Mouse (Mus musculus) liver, embryonic 15.5 days (tissue): ENCODE data around the gene Dusp5. TPM values are rescaled to one million over a fixed set of nuclear protein-coding genes. Genes with fewer than 3 reads are reported as not detected.

Experiments used
- ATAC-seq: fragments of 200-750 bp; cut with Nextera tagmentation; 2 replicates; pipeline ENCODE4 v1.8.0; 2017; ENCODE audit warnings: moderate number of reproducible peaks, mild to moderate bottlenecking, moderate library complexity; ENCODE audit not compliant: insufficient read depth
- H3K27ac ChIP-seq: fragments of 300-500 bp; sonication (generic); replicated peaks from 2 replicates; pipeline ENCODE4 v1.5.1; 2015; ENCODE audit warnings: mild to moderate bottlenecking, inconsistent platforms
- H3K27me3 ChIP-seq: fragments of 300-500 bp; sonication (generic); 2 replicates; pipeline ENCODE4 v1.6.1; 2015; ENCODE audit warnings: mild to moderate bottlenecking, inconsistent platforms
- H3K36me3 ChIP-seq: fragments of 300-500 bp; sonication (generic); replicated peaks from 2 replicates; pipeline ENCODE4 v1.6.1; 2015; ENCODE audit warnings: moderate library complexity, mild to moderate bottlenecking, inconsistent platforms
- H3K4me1 ChIP-seq: fragments of 300-500 bp; sonication (generic); replicated peaks from 2 replicates; pipeline ENCODE4 v1.6.1; 2015; ENCODE audit warnings: inconsistent platforms
- H3K4me2 ChIP-seq: fragments of 300-500 bp; sonication (generic); 2 replicates; pipeline ENCODE4 v1.6.1; 2015; ENCODE audit warnings: moderate library complexity, mild to moderate bottlenecking, inconsistent platforms
- H3K4me3 ChIP-seq: fragments of 300-500 bp; sonication (generic); replicated peaks from 2 replicates; pipeline ENCODE4 v1.5.1; 2015; ENCODE audit warnings: mild to moderate bottlenecking, inconsistent platforms
- H3K9ac ChIP-seq: fragments of 300-500 bp; sonication (generic); 2 replicates; pipeline ENCODE4 v1.6.1; 2015; ENCODE audit warnings: moderate library complexity, mild to moderate bottlenecking, inconsistent platforms
- H3K9me3 ChIP-seq: fragments of 300-500 bp; sonication (generic); replicated peaks from 2 replicates; pipeline ENCODE4 v1.6.1; 2016; ENCODE audit warnings: inconsistent platforms
- WGBS: fragments of 180-500 bp; shearing (Covaris S2); methylation state at CpG from one replicate; pipeline ENCODE4 v1.1.7; 2015; ENCODE audit warnings: mixed read lengths; ENCODE audit not compliant: insufficient replicate concordance; 5-methylcytosine and 5-hydroxymethylcytosine counted together
- polyA plus RNA-seq: library from polyadenylated mRNA; unstranded; fragments of >200 nt; fragmentation: Nextera tagmentation; extraction: Ambion mirVana; gene quantifications from 2 replicates; pipeline ENCODE4 v1.2.1, GENCODE M21; 2015

Gene Dusp5
- polyA plus RNA-seq, 1 experiment from 2014 or later = 2.4 TPM

- Histone ChIP-seq H3K27me3 (peaks cover 38% of the 10 kb centered on the region), H3K9ac (no peak overlapping the region), H3K4me3 (no peak overlapping the region), H3K9me3 (no peaks in the 10 kb centered on the region), H3K36me3 (peaks cover 3% of the 10 kb centered on the region; the same call in 1 of the 2 replicates), H3K4me2 (no peak overlapping the region), H3K4me1 (peaks cover 29% of the 10 kb centered on the region), H3K27ac (no peak overlapping the region)
- 54% methylated on average over 15 of the region's 15 CpGs for whole genome bisulfite sequencing
- ATAC-seq = no peak
Observed at GRCm38 (mm10) chr19:53533810-53534601, 5.1 kb downstream of the Dusp5 start.

GRCm38 (mm10) chr19:53534757-53535410, 6.0 kb downstream of the Dusp5 start:
- WGBS = 61% methylated on average over 7 of the region's 7 CpGs
- peaks cover 3% of the 10 kb centered on the region; the same call in 1 of the 2 replicates for H3K36me3 ChIP-seq
- ATAC-seq = no peak
- peaks cover 20% of the 10 kb centered on the region for H3K4me1 ChIP-seq
- no peaks in the 10 kb centered on the region for H3K9me3 ChIP-seq
- no peak overlapping the region for H3K4me3 ChIP-seq
- H3K9ac ChIP-seq = no peak overlapping the region
- H3K4me2 ChIP-seq = no peak overlapping the region
- H3K27ac ChIP-seq = no peak overlapping the region
- H3K27me3 ChIP-seq = peaks cover 30% of the 10 kb centered on the region

GRCm38 (mm10) chr19:53535421-53535820, 6.5 kb downstream of the Dusp5 start:
- Histone ChIP-seq H3K9ac (no peak overlapping the region), H3K27ac (no peak overlapping the region), H3K36me3 (peaks cover 3% of the 10 kb centered on the region; the same call in 1 of the 2 replicates), H3K27me3 (peaks cover 24% of the 10 kb centered on the region), H3K9me3 (no peaks in the 10 kb centered on the region), H3K4me2 (no peak overlapping the region), H3K4me3 (no peak overlapping the region), H3K4me1 (peaks cover 15% of the 10 kb centered on the region; the same call in 1 of the 2 replicates)
- no peak for ATAC-seq
- 60% methylated on average over 6 of the region's 6 CpGs for WGBS

- 73% methylated on average over 6 of the region's 6 CpGs for WGBS
- Histone ChIP-seq H3K4me2 (no peak overlapping the region), H3K27ac (no peak overlapping the region), H3K36me3 (peaks cover 6% of the 10 kb centered on the region; the same call in 1 of the 2 replicates), H3K4me1 (0 out of 2 replicates have a peak, but pooled peaks cover 11% of the 10 kb centered on the region), H3K9me3 (no peaks in the 10 kb centered on the region), H3K9ac (no peak overlapping the region), H3K27me3 (peaks cover 16% of the 10 kb centered on the region), H3K4me3 (no peak overlapping the region)
- ATAC-seq = no peak
Observed at GRCm38 (mm10) chr19:53536251-53536650, 7.3 kb downstream of the Dusp5 start.

GRCm38 (mm10) chr19:53536731-53537666, 8.1 kb downstream of the Dusp5 start:
- peaks cover 6% of the 10 kb centered on the region; the same call in 1 of the 2 replicates for H3K36me3 ChIP-seq
- WGBS = 55% methylated on average over 17 of the region's 17 CpGs
- no peak overlapping the region for H3K9ac ChIP-seq
- 0 out of 2 replicates have a peak, but pooled peaks cover 11% of the 10 kb centered on the region for H3K4me1 ChIP-seq
- peaks cover 8% of the 10 kb centered on the region for H3K27me3 ChIP-seq
- no peak overlapping the region for H3K4me3 ChIP-seq
- H3K4me2 ChIP-seq = no peak overlapping the region
- no peak for ATAC-seq
- no peak overlapping the region for H3K27ac ChIP-seq
- H3K9me3 ChIP-seq = no peaks in the 10 kb centered on the region

GRCm38 (mm10) chr19:53538024-53538423, 9.1 kb downstream of the Dusp5 start:
- H3K9me3 ChIP-seq = no peaks in the 10 kb centered on the region
- ATAC-seq = no peak
- no peaks in the 10 kb centered on the region for H3K27me3 ChIP-seq
- H3K36me3 ChIP-seq = peaks cover 6% of the 10 kb centered on the region; the same call in 1 of the 2 replicates
- H3K4me3 ChIP-seq = no peak overlapping the region
- H3K9ac ChIP-seq = no peak overlapping the region
- no peak overlapping the region for H3K4me2 ChIP-seq
- 0 out of 2 replicates have a peak, but pooled peaks cover 11% of the 10 kb centered on the region for H3K4me1 ChIP-seq
- no peak overlapping the region for H3K27ac ChIP-seq
- 75% methylated on average over 11 of the region's 11 CpGs for WGBS

- WGBS = 47% methylated on average over 5 of the region's 5 CpGs
- Histone ChIP-seq H3K9me3 (no peaks in the 10 kb centered on the region), H3K27ac (no peak overlapping the region), H3K36me3 (peaks cover 6% of the 10 kb centered on the region; the same call in 1 of the 2 replicates), H3K27me3 (no peaks in the 10 kb centered on the region), H3K4me1 (0 out of 2 replicates have a peak, but pooled peaks cover 7% of the 10 kb centered on the region), H3K4me3 (no peak overlapping the region), H3K4me2 (no peak overlapping the region), H3K9ac (no peak overlapping the region)
- no peak for ATAC-seq
Observed at GRCm38 (mm10) chr19:53538796-53539195, 9.9 kb downstream of the Dusp5 start.

GRCm38 (mm10) chr19:53539296-53539695, 10.4 kb downstream of the Dusp5 start:
- peaks cover 6% of the 10 kb centered on the region; the same call in 1 of the 2 replicates for H3K36me3 ChIP-seq
- 0 out of 2 replicates have a peak, but pooled peaks cover 5% of the 10 kb centered on the region for H3K4me1 ChIP-seq
- no peak overlapping the region for H3K9ac ChIP-seq
- H3K27me3 ChIP-seq = no peaks in the 10 kb centered on the region
- H3K4me3 ChIP-seq = no peak overlapping the region
- no peak overlapping the region for H3K27ac ChIP-seq
- H3K4me2 ChIP-seq = no peak overlapping the region
- WGBS = 70% methylated on average over 3 of the region's 3 CpGs
- no peak for ATAC-seq
- H3K9me3 ChIP-seq = no peaks in the 10 kb centered on the region

- Histone ChIP-seq H3K4me3 (no peak overlapping the region), H3K4me1 (no peaks in the 10 kb centered on the region), H3K36me3 (0 out of 2 replicates have a peak, but pooled peaks cover 3% of the 10 kb centered on the region), H3K9ac (no peak overlapping the region), H3K9me3 (no peaks in the 10 kb centered on the region), H3K27me3 (no peaks in the 10 kb centered on the region), H3K27ac (no peak overlapping the region), H3K4me2 (no peak overlapping the region)
- no peak for ATAC-seq
- 48% methylated on average over 5 of the region's 5 CpGs for WGBS
Observed at GRCm38 (mm10) chr19:53543602-53544001, 14.7 kb downstream of the Dusp5 start.

GRCm38 (mm10) chr19:53544923-53545561, 16.1 kb downstream of the Dusp5 start:
- Histone ChIP-seq H3K4me1 (no peaks in the 10 kb centered on the region), H3K9ac (no peak overlapping the region), H3K4me3 (no peak overlapping the region), H3K4me2 (no peak overlapping the region), H3K27ac (no peak overlapping the region), H3K36me3 (0 out of 2 replicates have a peak, but pooled peaks cover 3% of the 10 kb centered on the region), H3K27me3 (no peaks in the 10 kb centered on the region), H3K9me3 (no peaks in the 10 kb centered on the region)
- 33% methylated on average over 4 of the region's 4 CpGs for WGBS
- ATAC-seq = no peak
